Mouse (Mus musculus) stomach, embryonic 16.5 days (tissue): ENCODE data around the gene Fgf13. TPM values are rescaled to one million over a fixed set of nuclear protein-coding genes. Genes with fewer than 3 reads are reported as not detected.

Experiments used
- ATAC-seq: fragments of 200-750 bp; cut with Nextera tagmentation; 2 replicates; pipeline ENCODE4 v1.8.0; 2017; ENCODE audit warnings: moderate number of reproducible peaks, moderate TSS enrichment; ENCODE audit not compliant: insufficient read depth, low FRiP score
- H3K27ac ChIP-seq: fragments of 300-500 bp; sonication (generic); 2 replicates; pipeline ENCODE4 v1.5.1; 2014; ENCODE audit warnings: low read length
- H3K27me3 ChIP-seq: fragments of 300-500 bp; sonication (generic); 2 replicates; pipeline ENCODE4 v1.6.1; 2014; ENCODE audit warnings: low read length, control low read depth, mixed read lengths; ENCODE audit not compliant: control insufficient read depth, insufficient read depth
- H3K36me3 ChIP-seq: fragments of 300-500 bp; sonication (generic); 2 replicates; pipeline ENCODE4 v1.6.1; 2014; ENCODE audit warnings: low read length; ENCODE audit not compliant: control insufficient read depth, insufficient read depth
- H3K4me1 ChIP-seq: fragments of 300-500 bp; sonication (generic); 2 replicates; pipeline ENCODE4 v1.6.1; 2014; ENCODE audit warnings: low read length, control low read depth, mixed read lengths; ENCODE audit not compliant: control insufficient read depth, insufficient read depth
- H3K4me2 ChIP-seq: fragments of 300-500 bp; sonication (generic); 2 replicates; pipeline ENCODE4 v1.6.1; 2014; ENCODE audit warnings: low read depth, low read length, mixed read lengths
- H3K4me3 ChIP-seq: fragments of 300-500 bp; sonication (generic); replicated peaks from 2 replicates; pipeline ENCODE4 v1.5.1; 2014; ENCODE audit warnings: mild to moderate bottlenecking, low read length
- H3K9ac ChIP-seq: fragments of 300-500 bp; sonication (generic); 2 replicates; pipeline ENCODE4 v1.6.1; 2014; ENCODE audit warnings: low read length
- H3K9me3 ChIP-seq: fragments of 300-500 bp; sonication (generic); replicated peaks from 2 replicates; pipeline ENCODE4 v1.6.1; 2016; ENCODE audit warnings: low read length, control low read depth; ENCODE audit not compliant: control insufficient read depth
- WGBS: fragments of 180-500 bp; shearing (Covaris S2); extraction: QIAGEN DNeasy Blood & Tissue Kit; methylation state at CpG from one replicate; pipeline ENCODE4 v1.1.7; 2014; 5-methylcytosine and 5-hydroxymethylcytosine counted together
- polyA plus RNA-seq: library from polyadenylated mRNA; unstranded; fragments of >200 nt; fragmentation: Nextera tagmentation; extraction: Ambion mirVana; gene quantifications from 2 replicates; pipeline ENCODE4 v1.2.1, GENCODE M21; 2015

The Fgf13 gene
- polyA plus RNA-seq, result 23.5 and 31.3 TPM in 2 replicates

DNA sequence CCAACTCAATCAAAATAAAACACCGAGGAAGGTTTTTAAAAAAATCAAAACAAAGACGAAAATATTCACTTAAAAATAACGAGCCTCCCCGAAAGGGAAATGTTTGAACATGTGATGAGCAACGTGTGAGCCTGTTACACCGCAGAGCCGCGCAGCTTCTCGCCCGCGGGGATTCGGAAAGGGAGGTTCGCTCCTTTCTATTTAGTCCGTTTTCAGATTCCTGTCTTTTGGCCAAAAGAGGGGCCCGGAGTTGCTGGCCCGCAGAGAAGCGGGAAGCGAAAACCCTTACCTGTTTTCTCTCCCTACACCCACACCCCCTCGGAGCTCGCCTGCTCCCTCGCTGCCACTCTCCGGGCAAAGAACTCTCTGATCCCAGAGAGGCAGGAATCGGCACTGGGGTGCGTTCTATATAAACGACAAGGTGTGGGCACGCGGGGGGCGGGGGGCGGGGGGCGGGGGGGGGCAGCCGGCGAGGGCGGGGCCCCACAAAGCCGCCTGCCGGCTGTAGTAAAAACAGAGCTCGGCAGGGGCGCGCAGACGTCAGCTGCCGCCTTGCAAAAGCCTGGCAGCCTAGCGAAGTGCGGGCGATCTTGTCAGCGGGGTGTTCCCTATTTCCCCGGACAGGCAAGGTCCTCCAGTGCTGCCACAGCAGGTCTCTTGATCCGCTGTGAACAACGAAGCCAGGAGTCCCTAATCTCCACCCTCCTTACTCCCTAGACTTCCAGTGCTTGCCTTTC is at the start of gene Fgf13:
TSS of gene Fgf13 (minus strand) at position 377 of the 737 bp plus-strand sequence.
- H3K4me3 ChIP-seq, result peak within 1 kb of the TSS; percentile 51
- peaks cover 4% of the 10 kb centered on the region; the same call in 1 of the 2 replicates for H3K27me3 ChIP-seq
- ATAC-seq, result peak; percentile 28; the same call in 1 of the 2 replicates
- peak within 1 kb of the TSS; percentile 60; the same call in 1 of the 2 replicates for H3K9ac ChIP-seq
- no peaks in the 10 kb centered on the region for H3K36me3 ChIP-seq
- H3K4me1 ChIP-seq, result no peaks in the 10 kb centered on the region
- peak within 1 kb of the TSS; percentile 67 for H3K4me2 ChIP-seq
- 17% methylated on average over 36 of the region's 47 CpGs for WGBS
- peak within 1 kb of the TSS; percentile 18 for H3K27ac ChIP-seq
- no peaks in the 10 kb centered on the region for H3K9me3 ChIP-seq

DNA sequence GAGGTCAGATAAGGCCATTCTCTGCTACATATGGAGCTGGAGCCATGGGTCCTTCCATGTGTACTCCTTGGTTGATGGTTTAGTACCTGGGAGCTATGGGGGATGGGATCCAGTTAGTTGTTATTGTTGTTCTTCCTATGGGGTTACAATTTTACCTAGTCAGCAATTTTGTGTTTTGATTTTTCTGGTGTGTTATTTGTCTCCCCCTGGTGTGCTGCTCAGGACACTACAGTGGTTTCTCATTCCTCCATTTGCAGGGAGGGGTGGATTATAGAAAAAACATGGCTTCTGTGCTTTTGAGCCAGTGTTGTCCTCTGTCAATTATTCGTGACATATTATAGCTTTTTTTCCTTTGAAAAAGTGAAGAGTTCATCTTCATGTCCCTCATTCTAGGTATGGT is 38.7 kb upstream of the Fgf13 start:
- H3K36me3 ChIP-seq, result no peaks in the 10 kb centered on the region
- 67% methylated on average over 1 of the region's 1 CpGs for WGBS
- no peak overlapping the region for H3K4me2 ChIP-seq
- no peak for ATAC-seq
- no peak overlapping the region for H3K9ac ChIP-seq
- no peak overlapping the region for H3K27ac ChIP-seq
- H3K4me3 ChIP-seq, result no peak overlapping the region
- H3K9me3 ChIP-seq, result no peaks in the 10 kb centered on the region
- no peaks in the 10 kb centered on the region for H3K27me3 ChIP-seq
- H3K4me1 ChIP-seq, result no peaks in the 10 kb centered on the region

DNA sequence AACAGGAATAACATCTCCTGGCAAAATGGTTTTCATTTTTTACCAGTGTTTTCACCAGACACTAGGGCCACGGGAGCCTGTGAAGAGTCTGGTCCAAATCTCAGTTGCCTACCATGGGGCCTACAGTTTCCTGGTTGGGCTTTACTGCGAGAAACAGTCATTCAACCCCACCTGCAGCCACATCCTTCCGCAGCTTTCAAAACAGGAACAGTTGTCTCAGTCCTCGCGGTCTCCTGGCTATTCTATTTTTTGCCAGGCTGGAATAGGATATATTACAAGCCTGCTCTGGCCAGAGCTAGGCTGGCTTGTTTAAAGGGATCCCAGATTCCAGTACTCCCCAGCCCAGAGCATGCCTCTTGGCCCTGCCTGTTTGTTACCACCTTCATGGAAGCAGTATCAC is 21.2 kb upstream of the Fgf13 start:
- H3K9ac ChIP-seq, result no peak overlapping the region
- no peak overlapping the region for H3K27ac ChIP-seq
- ATAC-seq, result no peak
- H3K27me3 ChIP-seq, result no peaks in the 10 kb centered on the region
- H3K4me3 ChIP-seq, result no peak overlapping the region
- H3K4me2 ChIP-seq, result no peak overlapping the region
- no peaks in the 10 kb centered on the region for H3K4me1 ChIP-seq
- WGBS, result 43% methylated on average over 5 of the region's 5 CpGs
- no peaks in the 10 kb centered on the region for H3K36me3 ChIP-seq
- H3K9me3 ChIP-seq, result no peaks in the 10 kb centered on the region

- Histone ChIP-seq H3K4me1 (no peaks in the 10 kb centered on the region), H3K27ac (no peak overlapping the region), H3K9me3 (no peaks in the 10 kb centered on the region), H3K9ac (no peak overlapping the region), H3K36me3 (no peaks in the 10 kb centered on the region), H3K27me3 (no peaks in the 10 kb centered on the region), H3K4me3 (no peak overlapping the region), H3K4me2 (no peak overlapping the region)
- no peak for ATAC-seq
- WGBS, result 70% methylated on average over 11 of the region's 11 CpGs
Observed at GRCm38 (mm10) chrX:59585508-59586186, 17.8 kb upstream of the Fgf13 start.

DNA sequence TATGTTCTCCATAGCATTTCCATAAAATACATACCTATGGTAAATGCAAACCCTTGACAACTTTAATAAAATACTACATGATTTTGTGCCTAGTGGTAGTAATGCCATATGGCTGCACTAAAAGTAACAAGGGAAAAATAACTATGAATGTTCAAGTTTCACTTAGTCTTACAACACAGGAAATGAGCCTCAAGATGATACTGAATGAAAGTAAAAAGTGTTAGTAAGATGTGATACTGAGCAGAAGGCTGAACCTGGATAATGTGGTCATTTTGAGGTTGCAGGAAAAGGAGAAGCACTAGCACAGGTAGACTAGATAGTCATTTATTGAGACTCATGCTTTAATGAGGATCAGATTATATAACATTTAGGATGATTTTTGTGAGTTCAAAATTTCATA is 16.2 kb upstream of the Fgf13 start:
- Histone ChIP-seq H3K9me3 (no peaks in the 10 kb centered on the region), H3K4me1 (no peaks in the 10 kb centered on the region), H3K4me2 (no peak overlapping the region), H3K27me3 (no peaks in the 10 kb centered on the region), H3K9ac (no peak overlapping the region), H3K36me3 (no peaks in the 10 kb centered on the region), H3K4me3 (no peak overlapping the region), H3K27ac (no peak overlapping the region)
- no peak for ATAC-seq

DNA sequence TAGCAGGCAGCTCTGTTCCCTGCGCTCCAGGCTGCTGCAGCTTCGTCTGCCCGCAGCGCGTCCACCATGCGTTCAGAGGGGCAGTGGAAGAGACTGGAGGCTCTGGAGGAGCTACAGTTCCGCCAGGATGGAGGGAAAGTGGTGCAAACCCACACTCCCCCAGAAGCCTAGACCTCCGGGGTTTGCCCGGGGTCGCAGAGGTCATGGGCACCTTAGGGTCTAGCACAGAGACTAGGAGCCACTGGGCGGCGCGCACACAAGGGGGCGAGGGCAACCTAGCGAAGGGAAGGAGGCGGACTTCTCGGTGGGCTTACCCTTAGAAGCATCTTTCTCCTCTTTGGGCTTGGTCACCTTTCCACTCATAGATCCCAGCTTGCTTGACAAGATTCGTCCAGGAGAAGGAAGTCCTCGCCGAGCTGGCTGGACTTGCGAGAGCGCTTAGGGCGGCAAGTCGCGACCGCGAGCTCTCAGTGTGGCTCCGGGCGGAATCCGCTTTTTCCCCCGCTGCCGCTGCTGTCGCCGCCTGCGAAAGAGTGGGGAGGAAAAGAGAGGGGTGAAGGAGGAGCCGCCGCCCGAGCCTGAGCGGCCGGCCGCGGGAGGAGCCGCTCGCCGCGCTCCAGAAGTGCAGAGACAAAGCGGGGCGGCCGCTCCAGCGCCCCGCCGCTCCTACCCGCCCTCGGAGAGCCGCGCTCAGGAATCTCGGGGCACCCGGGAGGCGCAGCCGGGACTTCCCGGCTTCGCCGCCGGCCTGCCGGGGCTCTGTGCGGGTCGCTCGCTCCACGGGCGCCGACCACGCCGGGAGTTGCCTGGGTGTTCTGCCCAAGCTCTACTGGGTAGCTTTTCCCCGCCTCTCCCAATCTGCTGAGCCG is 811 bp downstream of the Fgf13 start:
- Histone ChIP-seq H3K9me3 (no peaks in the 10 kb centered on the region), H3K27ac (peak overlapping the region; percentile 18), H3K4me1 (no peaks in the 10 kb centered on the region), H3K9ac (peak overlapping the region; percentile 60; the same call in 1 of the 2 replicates), H3K36me3 (no peaks in the 10 kb centered on the region), H3K27me3 (peaks cover 4% of the 10 kb centered on the region; the same call in 1 of the 2 replicates), H3K4me2 (peak overlapping the region; percentile 67), H3K4me3 (peak overlapping the region; percentile 51)
- peak; percentile 63; the same call in 1 of the 2 replicates for ATAC-seq
- 13% methylated on average over 71 of the region's 75 CpGs for WGBS

- H3K4me3 ChIP-seq, result peak overlapping the region; percentile 51
- H3K36me3 ChIP-seq, result no peaks in the 10 kb centered on the region
- H3K9me3 ChIP-seq, result no peaks in the 10 kb centered on the region
- H3K27ac ChIP-seq, result no peak overlapping the region
- 16% methylated on average over 18 of the region's 18 CpGs for WGBS
- H3K4me2 ChIP-seq, result peak overlapping the region; percentile 67
- no peak; the same call in 1 of the 2 replicates for ATAC-seq
- no peaks in the 10 kb centered on the region for H3K4me1 ChIP-seq
- peaks cover 4% of the 10 kb centered on the region; the same call in 1 of the 2 replicates for H3K27me3 ChIP-seq
- no peak overlapping the region for H3K9ac ChIP-seq
Observed at GRCm38 (mm10) chrX:59566017-59566679, 1.7 kb downstream of the Fgf13 start.

DNA sequence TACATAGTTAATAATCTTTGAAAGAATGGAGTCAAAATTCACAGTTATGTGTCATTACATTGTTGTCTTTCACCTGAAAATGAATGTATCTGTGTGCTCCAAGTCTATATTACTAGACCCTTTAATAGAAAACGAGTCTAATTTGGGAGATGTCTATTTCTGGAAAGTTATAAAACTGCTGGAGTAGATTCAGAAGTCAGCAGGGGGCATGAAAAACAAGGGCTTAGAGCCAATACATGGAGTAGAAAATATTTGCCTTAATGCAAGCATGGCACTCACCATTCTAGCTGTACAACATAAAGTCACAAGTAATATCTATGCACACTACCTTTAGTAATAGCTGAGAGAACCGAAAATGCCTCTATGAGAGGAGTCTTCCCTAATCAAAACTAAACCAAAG is 19.9 kb downstream of the Fgf13 start:
- 72% methylated on average over 2 of the region's 2 CpGs for WGBS
- Histone ChIP-seq H3K4me1 (no peaks in the 10 kb centered on the region), H3K9me3 (no peaks in the 10 kb centered on the region), H3K36me3 (no peaks in the 10 kb centered on the region), H3K27ac (no peak overlapping the region), H3K4me2 (no peak overlapping the region), H3K27me3 (no peaks in the 10 kb centered on the region), H3K4me3 (no peak overlapping the region), H3K9ac (no peak overlapping the region)
- no peak for ATAC-seq
